Mouse (Mus musculus): Measurements from ENCODE around the gene Ptprd. TPM values are rescaled to one million over a fixed set of nuclear protein-coding genes. Genes with fewer than 3 reads are reported as not detected.

Ptprd gene
- polyA plus RNA-seq, 1 experiment from 2014 or later: 76.0 TPM

- Histone ChIP-seq H3K27ac (replicated peaks; ENCODE audit: low read depth, low read length) (no peak overlapping the region), H3K36me3 (ENCODE audit: control insufficient read depth, insufficient read depth, low read length) (no peaks in the 10 kb centered on the region), H3K4me3 (replicated peaks; ENCODE audit: low read depth, low read length) (no peak overlapping the region), H3K27me3 (ENCODE audit: control insufficient read depth, insufficient read depth, low read length) (no peaks in the 10 kb centered on the region), H3K4me2 (ENCODE audit: low read length) (no peak overlapping the region), H3K9ac (replicated peaks; ENCODE audit: low read length) (no peak overlapping the region), H3K4me1 (ENCODE audit: control insufficient read depth, insufficient read depth, low read length) (no peaks in the 10 kb centered on the region), H3K9me3 (ENCODE audit: control insufficient read depth, low read length) (no peaks in the 10 kb centered on the region)
- WGBS: 58% methylated on average over 1 of the region's 1 CpGs
- no peak for ATAC-seq (ENCODE audit: low FRiP score, low TSS enrichment)
- no peak for DNase-seq
Observed at GRCm38 (mm10) chr4:77238144-77238543, 973.6 kb downstream of the Ptprd start.

GRCm38 (mm10) chr4:77233243-77233642 is 978.5 kb downstream of the Ptprd start:
- Histone ChIP-seq H3K36me3 (ENCODE audit: control insufficient read depth, insufficient read depth, low read length) (no peaks in the 10 kb centered on the region), H3K4me1 (ENCODE audit: control insufficient read depth, insufficient read depth, low read length) (no peaks in the 10 kb centered on the region), H3K4me3 (replicated peaks; ENCODE audit: low read depth, low read length) (no peak overlapping the region), H3K27me3 (ENCODE audit: control insufficient read depth, insufficient read depth, low read length) (no peaks in the 10 kb centered on the region), H3K9me3 (ENCODE audit: control insufficient read depth, low read length) (no peaks in the 10 kb centered on the region), H3K27ac (replicated peaks; ENCODE audit: low read depth, low read length) (no peak overlapping the region), H3K9ac (replicated peaks; ENCODE audit: low read length) (no peak overlapping the region), H3K4me2 (ENCODE audit: low read length) (no peak overlapping the region)
- WGBS: 76% methylated on average over 2 of the region's 2 CpGs
- DNase-seq: no peak
- no peak for ATAC-seq (ENCODE audit: low FRiP score, low TSS enrichment)

GRCm38 (mm10) chr4:77168866-77169265 is 1042.9 kb downstream of the Ptprd start:
- Histone ChIP-seq H3K4me1 (ENCODE audit: control insufficient read depth, insufficient read depth, low read length) (no peaks in the 10 kb centered on the region), H3K27me3 (ENCODE audit: control insufficient read depth, insufficient read depth, low read length) (no peaks in the 10 kb centered on the region), H3K4me2 (ENCODE audit: low read length) (no peak overlapping the region), H3K27ac (replicated peaks; ENCODE audit: low read depth, low read length) (no peak overlapping the region), H3K4me3 (replicated peaks; ENCODE audit: low read depth, low read length) (no peak overlapping the region), H3K36me3 (ENCODE audit: control insufficient read depth, insufficient read depth, low read length) (no peaks in the 10 kb centered on the region), H3K9me3 (ENCODE audit: control insufficient read depth, low read length) (no peaks in the 10 kb centered on the region), H3K9ac (replicated peaks; ENCODE audit: low read length) (no peak overlapping the region)
- 88% methylated on average over 8 of the region's 8 CpGs for WGBS
- DNase-seq: no peak
- ATAC-seq (ENCODE audit: low FRiP score, low TSS enrichment): no peak

GRCm38 (mm10) chr4:77157601-77158000 is 1054.2 kb downstream of the Ptprd start:
- H3K4me2 ChIP-seq (ENCODE audit: low read length): no peak overlapping the region
- ATAC-seq (ENCODE audit: low FRiP score, low TSS enrichment) (no peak), DNase-seq (no peak)
- no peaks in the 10 kb centered on the region for H3K27me3 ChIP-seq (ENCODE audit: control insufficient read depth, insufficient read depth, low read length)
- no peaks in the 10 kb centered on the region for H3K4me1 ChIP-seq (ENCODE audit: control insufficient read depth, insufficient read depth, low read length)
- H3K27ac ChIP-seq (replicated peaks; ENCODE audit: low read depth, low read length): no peak overlapping the region
- 93% methylated on average over 3 of the region's 3 CpGs for WGBS
- no peaks in the 10 kb centered on the region for H3K9me3 ChIP-seq (ENCODE audit: control insufficient read depth, low read length)
- H3K36me3 ChIP-seq (ENCODE audit: control insufficient read depth, insufficient read depth, low read length): no peaks in the 10 kb centered on the region
- no peak overlapping the region for H3K9ac ChIP-seq (replicated peaks; ENCODE audit: low read length)
- H3K4me3 ChIP-seq (replicated peaks; ENCODE audit: low read depth, low read length): no peak overlapping the region

- no peak overlapping the region for H3K4me2 ChIP-seq (ENCODE audit: low read length)
- ATAC-seq (ENCODE audit: low FRiP score, low TSS enrichment) (no peak), DNase-seq (no peak)
- H3K27me3 ChIP-seq (ENCODE audit: control insufficient read depth, insufficient read depth, low read length): no peaks in the 10 kb centered on the region
- H3K36me3 ChIP-seq (ENCODE audit: control insufficient read depth, insufficient read depth, low read length): no peaks in the 10 kb centered on the region
- no peak overlapping the region for H3K4me3 ChIP-seq (replicated peaks; ENCODE audit: low read depth, low read length)
- 75% methylated on average over 2 of the region's 2 CpGs for WGBS
- H3K4me1 ChIP-seq (ENCODE audit: control insufficient read depth, insufficient read depth, low read length): no peaks in the 10 kb centered on the region
- H3K27ac ChIP-seq (replicated peaks; ENCODE audit: low read depth, low read length): no peak overlapping the region
- H3K9ac ChIP-seq (replicated peaks; ENCODE audit: low read length): no peak overlapping the region
- H3K9me3 ChIP-seq (ENCODE audit: control insufficient read depth, low read length): no peaks in the 10 kb centered on the region
Observed at GRCm38 (mm10) chr4:77155561-77155960, 1056.2 kb downstream of the Ptprd start.

- 96% methylated on average over 1 of the region's 1 CpGs for WGBS
- Histone ChIP-seq H3K4me2 (ENCODE audit: low read length) (no peak overlapping the region), H3K9me3 (ENCODE audit: control insufficient read depth, low read length) (no peaks in the 10 kb centered on the region), H3K27ac (replicated peaks; ENCODE audit: low read depth, low read length) (no peak overlapping the region), H3K4me3 (replicated peaks; ENCODE audit: low read depth, low read length) (no peak overlapping the region), H3K27me3 (ENCODE audit: control insufficient read depth, insufficient read depth, low read length) (no peaks in the 10 kb centered on the region), H3K36me3 (ENCODE audit: control insufficient read depth, insufficient read depth, low read length) (no peaks in the 10 kb centered on the region), H3K9ac (replicated peaks; ENCODE audit: low read length) (no peak overlapping the region), H3K4me1 (ENCODE audit: control insufficient read depth, insufficient read depth, low read length) (no peaks in the 10 kb centered on the region)
- ATAC-seq (ENCODE audit: low FRiP score, low TSS enrichment) (no peak), DNase-seq (no peak)
Observed at GRCm38 (mm10) chr4:77155037-77155436, 1056.7 kb downstream of the Ptprd start.

GRCm38 (mm10) chr4:77124852-77125251 is 1086.9 kb downstream of the Ptprd start:
- Histone ChIP-seq H3K36me3 (ENCODE audit: control insufficient read depth, insufficient read depth, low read length) (no peaks in the 10 kb centered on the region), H3K27ac (replicated peaks; ENCODE audit: low read depth, low read length) (no peak overlapping the region)

GRCm38 (mm10) chr4:77110894-77111293 is 1100.9 kb downstream of the Ptprd start:
- WGBS: 91% methylated on average over 1 of the region's 1 CpGs
- H3K4me1 ChIP-seq (ENCODE audit: control insufficient read depth, insufficient read depth, low read length): no peaks in the 10 kb centered on the region

More at GRCm38 (mm10) chr4:77124852-77125251, 1086.9 kb downstream of the Ptprd start:
- Histone ChIP-seq H3K27me3 (ENCODE audit: control insufficient read depth, insufficient read depth, low read length) (no peaks in the 10 kb centered on the region), H3K4me3 (replicated peaks; ENCODE audit: low read depth, low read length) (no peak overlapping the region), H3K9me3 (ENCODE audit: control insufficient read depth, low read length) (no peaks in the 10 kb centered on the region), H3K4me2 (ENCODE audit: low read length) (no peak overlapping the region), H3K4me1 (ENCODE audit: control insufficient read depth, insufficient read depth, low read length) (no peaks in the 10 kb centered on the region), H3K9ac (replicated peaks; ENCODE audit: low read length) (no peak overlapping the region)
- DNase-seq (no peak), ATAC-seq (ENCODE audit: low FRiP score, low TSS enrichment) (no peak)
- 91% methylated on average over 2 of the region's 2 CpGs for WGBS

GRCm38 (mm10) chr4:77107291-77107690 is 1104.5 kb downstream of the Ptprd start:
- Histone ChIP-seq H3K9me3 (ENCODE audit: control insufficient read depth, low read length) (no peaks in the 10 kb centered on the region), H3K4me1 (ENCODE audit: control insufficient read depth, insufficient read depth, low read length) (no peaks in the 10 kb centered on the region), H3K27ac (replicated peaks; ENCODE audit: low read depth, low read length) (no peak overlapping the region), H3K4me2 (ENCODE audit: low read length) (no peak overlapping the region), H3K4me3 (replicated peaks; ENCODE audit: low read depth, low read length) (no peak overlapping the region), H3K27me3 (ENCODE audit: control insufficient read depth, insufficient read depth, low read length) (no peaks in the 10 kb centered on the region), H3K36me3 (ENCODE audit: control insufficient read depth, insufficient read depth, low read length) (no peaks in the 10 kb centered on the region), H3K9ac (replicated peaks; ENCODE audit: low read length) (no peak overlapping the region)
- no peak for ATAC-seq (ENCODE audit: low FRiP score, low TSS enrichment)
- WGBS: 72% methylated on average over 2 of the region's 2 CpGs
- no peak for DNase-seq

More at GRCm38 (mm10) chr4:77110894-77111293, 1100.9 kb downstream of the Ptprd start:
- H3K27me3 ChIP-seq (ENCODE audit: control insufficient read depth, insufficient read depth, low read length): no peaks in the 10 kb centered on the region
- H3K9me3 ChIP-seq (ENCODE audit: control insufficient read depth, low read length): no peaks in the 10 kb centered on the region
- no peak overlapping the region for H3K4me3 ChIP-seq (replicated peaks; ENCODE audit: low read depth, low read length)
- no peak for ATAC-seq (ENCODE audit: low FRiP score, low TSS enrichment)
- H3K27ac ChIP-seq (replicated peaks; ENCODE audit: low read depth, low read length): no peak overlapping the region
- DNase-seq: no peak
- no peaks in the 10 kb centered on the region for H3K36me3 ChIP-seq (ENCODE audit: control insufficient read depth, insufficient read depth, low read length)
- H3K4me2 ChIP-seq (ENCODE audit: low read length): no peak overlapping the region
- no peak overlapping the region for H3K9ac ChIP-seq (replicated peaks; ENCODE audit: low read length)
